Mouse (Mus musculus) midbrain, embryonic 15.5 days (tissue): ENCODE data around the gene Asgr1. TPM values are rescaled to one million over a fixed set of nuclear protein-coding genes. Genes with fewer than 3 reads are reported as not detected.
"Not testable (repeated sequence)": the region's sequence is repeated elsewhere in the genome, so short reads cannot be mapped to it uniquely, and the experiment has no call there.

Experiments used
- ATAC-seq: fragments of 200-750 bp; cut with Nextera tagmentation; replicated peaks from 2 replicates; pipeline ENCODE4 v1.8.0; 2017; ENCODE audit warnings: moderate TSS enrichment
- H3K27ac ChIP-seq: fragments of 300-500 bp; sonication (generic); 2 replicates; pipeline ENCODE4 v1.5.1; 2015; ENCODE audit warnings: mild to moderate bottlenecking, inconsistent platforms
- H3K27me3 ChIP-seq: fragments of 300-500 bp; sonication (generic); replicated peaks from 2 replicates; pipeline ENCODE4 v1.6.1; 2015; ENCODE audit warnings: inconsistent platforms
- H3K36me3 ChIP-seq: fragments of 300-500 bp; sonication (generic); replicated peaks from 2 replicates; pipeline ENCODE4 v1.6.1; 2015; ENCODE audit warnings: inconsistent platforms
- H3K4me1 ChIP-seq: fragments of 300-500 bp; sonication (generic); 2 replicates; pipeline ENCODE4 v1.6.1; 2015; ENCODE audit warnings: inconsistent platforms
- H3K4me2 ChIP-seq: fragments of 300-500 bp; sonication (generic); 2 replicates; pipeline ENCODE4 v1.6.1; 2015; ENCODE audit warnings: inconsistent platforms, mild to moderate bottlenecking, moderate library complexity
- H3K4me3 ChIP-seq: fragments of 300-500 bp; sonication (generic); 2 replicates; pipeline ENCODE4 v1.5.1; 2015; ENCODE audit warnings: mild to moderate bottlenecking, inconsistent platforms
- H3K9ac ChIP-seq: fragments of 300-500 bp; sonication (generic); 2 replicates; pipeline ENCODE4 v1.6.1; 2015; ENCODE audit warnings: mild to moderate bottlenecking, inconsistent platforms
- H3K9me3 ChIP-seq: fragments of 300-500 bp; sonication (generic); 2 replicates; pipeline ENCODE4 v1.6.1; 2016; ENCODE audit warnings: inconsistent platforms
- WGBS: fragments of 180-500 bp; shearing (Covaris S2); methylation state at CpG from one replicate; pipeline ENCODE4 v1.1.7; 2015; ENCODE audit warnings: mixed read lengths; 5-methylcytosine and 5-hydroxymethylcytosine counted together
- polyA plus RNA-seq: library from polyadenylated mRNA; unstranded; fragments of >200 nt; fragmentation: Nextera tagmentation; extraction: Ambion mirVana; gene quantifications from 2 replicates; pipeline ENCODE4 v1.2.1, GENCODE M21; 2015

Asgr1 gene
- polyA plus RNA-seq, result 3.7 and 3.8 TPM in 2 replicates

- H3K4me1 ChIP-seq, result peaks cover 8% of the 10 kb centered on the region
- WGBS, result 86% methylated on average over 10 of the region's 10 CpGs
- H3K27ac ChIP-seq, result no peak within 1 kb of the TSS
- H3K4me3 ChIP-seq, result no peak within 1 kb of the TSS
- no peak within 1 kb of the TSS for H3K9ac ChIP-seq
- H3K27me3 ChIP-seq, result no peaks in the 10 kb centered on the region
- ATAC-seq, result no peak
- no peaks in the 10 kb centered on the region for H3K9me3 ChIP-seq
- no peaks in the 10 kb centered on the region for H3K36me3 ChIP-seq
- H3K4me2 ChIP-seq, result no peak within 1 kb of the TSS
Measured at GRCm38 (mm10) chr11:70053898-70054570, at the start of gene Asgr1. Gene Asgr1 (plus strand): TSS chr11:70054085.

- Histone ChIP-seq H3K27me3 (no peaks in the 10 kb centered on the region), H3K9ac (no peak overlapping the region), H3K4me2 (no peak overlapping the region), H3K4me3 (no peak overlapping the region), H3K27ac (no peak overlapping the region), H3K4me1 (peaks cover 35% of the 10 kb centered on the region), H3K9me3 (no peaks in the 10 kb centered on the region), H3K36me3 (peaks cover 45% of the 10 kb centered on the region)
- ATAC-seq, result no peak
- WGBS, result 47% methylated on average over 5 of the region's 5 CpGs
Measured at GRCm38 (mm10) chr11:70005521-70005920, 48.4 kb upstream of the Asgr1 start.

- WGBS, result 91% methylated on average over 6 of the region's 6 CpGs
- no peak for ATAC-seq
- H3K4me2 ChIP-seq, result no peak overlapping the region
- H3K27ac ChIP-seq, result no peak overlapping the region
- no peaks in the 10 kb centered on the region for H3K27me3 ChIP-seq
- H3K4me3 ChIP-seq, result no peak overlapping the region
- peaks cover 72% of the 10 kb centered on the region for H3K36me3 ChIP-seq
- no peak overlapping the region for H3K9ac ChIP-seq
- H3K9me3 ChIP-seq, result no peaks in the 10 kb centered on the region
- H3K4me1 ChIP-seq, result peaks cover 10% of the 10 kb centered on the region
Measured at GRCm38 (mm10) chr11:70010033-70010432, 43.9 kb upstream of the Asgr1 start.

GRCm38 (mm10) chr11:70010548-70010947 is 43.3 kb upstream of the Asgr1 start:
- Histone ChIP-seq H3K4me2 (no peak overlapping the region), H3K4me3 (no peak overlapping the region), H3K9me3 (no peaks in the 10 kb centered on the region), H3K36me3 (peaks cover 71% of the 10 kb centered on the region), H3K4me1 (peaks cover 13% of the 10 kb centered on the region), H3K27me3 (no peaks in the 10 kb centered on the region), H3K9ac (no peak overlapping the region), H3K27ac (no peak overlapping the region)
- WGBS, result 91% methylated on average over 12 of the region's 12 CpGs
- no peak for ATAC-seq

- Histone ChIP-seq H3K4me2 (no peak overlapping the region), H3K4me3 (no peak overlapping the region), H3K27me3 (no peaks in the 10 kb centered on the region), H3K9me3 (no peaks in the 10 kb centered on the region), H3K36me3 (peaks cover 71% of the 10 kb centered on the region), H3K4me1 (peaks cover 14% of the 10 kb centered on the region), H3K9ac (no peak overlapping the region), H3K27ac (no peak overlapping the region)
- 74% methylated on average over 10 of the region's 10 CpGs for WGBS
- ATAC-seq, result no peak
Measured at GRCm38 (mm10) chr11:70010961-70011360, 42.9 kb upstream of the Asgr1 start.

GRCm38 (mm10) chr11:70012931-70013330 is 41.0 kb upstream of the Asgr1 start:
- H3K9me3 ChIP-seq, result no peaks in the 10 kb centered on the region
- H3K9ac ChIP-seq, result no peak overlapping the region
- H3K4me3 ChIP-seq, result no peak overlapping the region
- H3K4me1 ChIP-seq, result peaks cover 28% of the 10 kb centered on the region
- WGBS, result 87% methylated on average over 9 of the region's 9 CpGs
- H3K27ac ChIP-seq, result no peak overlapping the region
- no peaks in the 10 kb centered on the region for H3K27me3 ChIP-seq
- peaks cover 53% of the 10 kb centered on the region for H3K36me3 ChIP-seq
- no peak for ATAC-seq
- no peak overlapping the region for H3K4me2 ChIP-seq

- no peak overlapping the region for H3K27ac ChIP-seq
- no peak overlapping the region for H3K4me2 ChIP-seq
- no peak overlapping the region for H3K4me3 ChIP-seq
- H3K36me3 ChIP-seq, result peaks cover 48% of the 10 kb centered on the region
- 87% methylated on average over 3 of the region's 3 CpGs for WGBS
- no peaks in the 10 kb centered on the region for H3K27me3 ChIP-seq
- ATAC-seq, result no peak
- H3K9me3 ChIP-seq, result no peaks in the 10 kb centered on the region
- no peak overlapping the region for H3K9ac ChIP-seq
- peaks cover 29% of the 10 kb centered on the region for H3K4me1 ChIP-seq
Measured at GRCm38 (mm10) chr11:70013408-70013807, 40.5 kb upstream of the Asgr1 start.

GRCm38 (mm10) chr11:70014051-70014450 is 39.8 kb upstream of the Asgr1 start:
- Histone ChIP-seq H3K36me3 (peaks cover 42% of the 10 kb centered on the region), H3K4me2 (no peak overlapping the region), H3K4me1 (peaks cover 33% of the 10 kb centered on the region), H3K9ac (no peak overlapping the region), H3K9me3 (no peaks in the 10 kb centered on the region), H3K4me3 (no peak overlapping the region), H3K27ac (no peak overlapping the region), H3K27me3 (no peaks in the 10 kb centered on the region)
- no peak for ATAC-seq
- WGBS, result 59% methylated on average over 5 of the region's 5 CpGs

- Histone ChIP-seq H3K27ac (peak within 1 kb of the TSS; percentile 78), H3K4me3 (peak within 1 kb of the TSS; percentile 64), H3K4me1 (peaks cover 43% of the 10 kb centered on the region), H3K9me3 (no peaks in the 10 kb centered on the region), H3K9ac (peak within 1 kb of the TSS; percentile 84), H3K4me2 (peak within 1 kb of the TSS; percentile 88), H3K27me3 (no peaks in the 10 kb centered on the region), H3K36me3 (peaks cover 32% of the 10 kb centered on the region)
- under 1% methylated on average over 35 of the region's 35 CpGs for WGBS
- peak; percentile 75 for ATAC-seq
Measured at GRCm38 (mm10) chr11:70014880-70015558, 38.9 kb upstream of the Asgr1 start, which contains the start of gene Acadvl. Gene Acadvl (minus strand): TSS chr11:70015411.

GRCm38 (mm10) chr11:70015677-70016076 is 38.2 kb upstream of the Asgr1 start:
- H3K27ac ChIP-seq, result no peak overlapping the region
- H3K4me3 ChIP-seq, result peak overlapping the region; percentile 64
- H3K4me2 ChIP-seq, result peak overlapping the region; percentile 88
- ATAC-seq, result no peak
- H3K9me3 ChIP-seq, result no peaks in the 10 kb centered on the region
- 69% methylated on average over 6 of the region's 6 CpGs for WGBS
- H3K9ac ChIP-seq, result peak overlapping the region; percentile 84; the same call in 1 of the 2 replicates
- peaks cover 25% of the 10 kb centered on the region for H3K36me3 ChIP-seq
- no peaks in the 10 kb centered on the region for H3K27me3 ChIP-seq
- H3K4me1 ChIP-seq, result peaks cover 49% of the 10 kb centered on the region

GRCm38 (mm10) chr11:70016177-70016576 is 37.7 kb upstream of the Asgr1 start:
- not testable (repeated sequence) for H3K9ac ChIP-seq, H3K4me3 ChIP-seq, H3K27me3 ChIP-seq, H3K9me3 ChIP-seq, H3K27ac ChIP-seq, H3K4me2 ChIP-seq, ATAC-seq
- peaks cover 20% of the 10 kb centered on the region for H3K36me3 ChIP-seq
- H3K4me1 ChIP-seq, result peaks cover 52% of the 10 kb centered on the region
- 78% methylated on average over 2 of the region's 2 CpGs for WGBS

GRCm38 (mm10) chr11:70016669-70017068 is 37.2 kb upstream of the Asgr1 start, which contains the start of gene Dlg4:
Gene Dlg4 (plus strand): TSS chr11:70016942.
- peaks cover 52% of the 10 kb centered on the region for H3K4me1 ChIP-seq
- H3K4me3 ChIP-seq, result peak within 1 kb of the TSS; percentile 74
- H3K36me3 ChIP-seq, result peaks cover 15% of the 10 kb centered on the region
- peak within 1 kb of the TSS; percentile 97 for H3K27ac ChIP-seq
- H3K27me3 ChIP-seq, result no peaks in the 10 kb centered on the region
- peak within 1 kb of the TSS; percentile 81 for H3K9ac ChIP-seq
- WGBS, result 50% methylated on average over 3 of the region's 3 CpGs
- no peaks in the 10 kb centered on the region for H3K9me3 ChIP-seq
- ATAC-seq, result no peak
- peak within 1 kb of the TSS; percentile 73 for H3K4me2 ChIP-seq
